Mouse (Mus musculus): ENCODE results near the gene S100pbp.

DNA sequence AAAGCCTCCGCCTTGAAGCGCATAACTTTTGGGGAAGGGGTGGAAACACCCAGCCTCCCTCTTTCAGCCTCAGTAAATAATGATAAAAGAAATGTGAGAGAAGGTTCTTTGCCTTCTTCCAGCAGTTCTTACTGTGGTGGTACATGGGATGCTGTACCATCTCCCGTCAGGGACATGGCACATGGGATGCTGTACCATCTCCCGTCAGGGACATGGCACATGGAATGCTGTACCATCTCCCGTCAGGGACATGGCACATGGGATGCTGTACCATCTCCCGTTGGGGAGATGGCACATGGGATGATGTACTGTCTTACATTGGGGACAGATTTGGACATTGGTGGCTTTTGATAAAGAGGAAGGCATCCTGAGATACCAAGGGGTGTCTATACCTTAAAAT lies 8.0 kb upstream of the S100pbp start:
- no peak for TF ChIP-seq CTCF (conservative IDR thresholded peaks at IDR 0.05; ENCODE audit: low read length)
- no peak for TF ChIP-seq POU5F1 (IDR thresholded peaks at IDR 0.05; ENCODE audit: borderline replicate concordance, low read length)
- TF ChIP-seq NANOG (IDR thresholded peaks at IDR 0.05; ENCODE audit: borderline replicate concordance, low read length), result no peak
